Mouse (Mus musculus) liver, postnatal 0 days (tissue): ENCODE results near the gene Tubb2a.

Experiments used
- CTCF ChIP-seq: sonication (generic); IDR thresholded peaks from 2 replicates; pipeline ENCODE4 v1.5.1; 2016; ENCODE audit warnings: antibody characterized with exemption, low read depth
- EP300 ChIP-seq: IDR thresholded peaks from 2 replicates; pipeline ENCODE4 v1.6.1; 2016; ENCODE audit warnings: antibody characterized with exemption, low read depth, mild to moderate bottlenecking

GRCm38 (mm10) chr13:34081926-34082325 lies 4.1 kb upstream of the Tubb2a start:
- TF ChIP-seq CTCF (no peak), EP300 (no peak)
